Comparison of ENCODE assay signal across 8 mouse cellular contexts in the genomic region with DNA sequence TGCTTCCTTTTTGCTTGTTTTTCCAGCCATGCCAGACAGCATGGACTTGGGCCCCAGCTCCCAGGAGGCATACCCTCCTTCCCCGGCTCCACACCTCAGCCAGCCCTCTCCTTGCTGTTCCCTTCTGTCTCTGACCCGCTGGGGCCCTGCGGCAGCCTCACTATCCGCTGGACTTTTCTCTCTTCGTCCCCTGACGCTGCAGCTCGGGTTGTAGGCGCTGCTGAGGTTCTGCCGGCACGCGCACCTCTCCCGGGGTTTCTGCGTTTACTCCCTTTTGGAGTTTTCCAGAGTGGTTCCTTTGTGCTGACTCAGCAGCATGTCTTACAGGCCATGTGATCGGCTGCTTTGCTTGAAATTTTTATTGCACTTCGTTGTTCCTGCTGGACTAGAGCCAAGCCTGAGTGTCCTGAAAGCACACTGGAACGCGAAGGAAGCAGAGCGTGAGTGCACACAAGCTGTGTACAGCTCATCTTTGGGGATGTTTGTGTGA. TPM values are rescaled to one million over a fixed set of nuclear protein-coding genes. Genes with fewer than 3 reads are reported as not detected.
A peak's percentile ranks its signal among the peaks of the same experiment; 100 is the strongest.
DNase-seq lines count a peak whose midpoint lies in the region; ATAC-seq lines count a peak whose summit lies in the region.

No protein-coding gene starts in this region.

- peak; percentile 83 for DNase-seq in adrenal gland, postnatal 10 days
- DNase-seq in embryo, embryonic 9.5 days (ENCODE audit: extremely low spot score): peak; percentile 47
- DNase-seq in heart, adult 11 months: peak; percentile 97
- peak; percentile 84 for DNase-seq in kidney, adult 18-20 months
- DNase-seq in left cerebral cortex, postnatal 4 days: peak; percentile 44
- DNase-seq in midbrain, embryonic 11.5 days (ENCODE audit: low spot score, missing footprints): peak; percentile 90
- DNase-seq in natural killer cell, adult 2 months (ENCODE audit: low spot score in 2 of 2): no peak

- no peaks in the 10 kb centered on the region for H3K36me3 ChIP-seq in midbrain, embryonic 11.5 days (ENCODE audit: control insufficient read depth, insufficient read depth, low read length)
- no peaks in the 10 kb centered on the region for H3K36me3 ChIP-seq in stomach, embryonic 15.5 days

- ATAC-seq in midbrain, embryonic 11.5 days (ENCODE audit: low FRiP score): no peak
- ATAC-seq in stomach, embryonic 15.5 days (ENCODE audit: insufficient read depth, low FRiP score, low read depth): peak; percentile 64

- H3K4me1 ChIP-seq in midbrain, embryonic 11.5 days (ENCODE audit: control insufficient read depth, insufficient read depth, low read length): peaks cover 11% of the 10 kb centered on the region
- peaks cover 12% of the 10 kb centered on the region; the same call in 1 of the 2 replicates for H3K4me1 ChIP-seq in stomach, embryonic 15.5 days

- WGBS in midbrain, embryonic 11.5 days: 43% methylated on average over 18 of the region's 18 CpGs
- 6% methylated on average over 18 of the region's 18 CpGs for WGBS in stomach, embryonic 15.5 days

- no peak overlapping the region for H3K4me3 ChIP-seq in midbrain, embryonic 11.5 days (ENCODE audit: low read depth, low read length)
- peak overlapping the region; percentile 32 for H3K4me3 ChIP-seq in stomach, embryonic 15.5 days (replicated peaks)

- no peaks in the 10 kb centered on the region for H3K9me3 ChIP-seq in midbrain, embryonic 11.5 days (ENCODE audit: control insufficient read depth, low read length)
- H3K9me3 ChIP-seq in stomach, embryonic 15.5 days: no peaks in the 10 kb centered on the region

- H3K27me3 ChIP-seq in midbrain, embryonic 11.5 days (ENCODE audit: control insufficient read depth, insufficient read depth, low read length): no peaks in the 10 kb centered on the region
- no peaks in the 10 kb centered on the region for H3K27me3 ChIP-seq in stomach, embryonic 15.5 days (replicated peaks)

- H3K4me2 ChIP-seq in midbrain, embryonic 11.5 days: peak overlapping the region; percentile 33
- peak overlapping the region; percentile 75 for H3K4me2 ChIP-seq in stomach, embryonic 15.5 days

- H3K9ac ChIP-seq in midbrain, embryonic 11.5 days (ENCODE audit: low read length): peak overlapping the region; percentile 36
- H3K9ac ChIP-seq in stomach, embryonic 15.5 days: peak overlapping the region; percentile 50; the same call in 1 of the 2 replicates

- intact Hi-C loops in left cerebral cortex, postnatal 4 days (cut with DNase I): no loop called here

- H3K27ac ChIP-seq in midbrain, embryonic 11.5 days (ENCODE audit: low read depth, low read length): no peak overlapping the region
- H3K27ac ChIP-seq in stomach, embryonic 15.5 days: peak overlapping the region; percentile 89

RNA-seq across cellular contexts. Expression of a gene that starts 8.3 kb away (rescaled TPM):
- 10 to 100 TPM; 48.3 to 51.7 TPM for total RNA-seq in adrenal gland, postnatal 10 days (2021)
- 10 to 100 TPM; 10.2 to 10.4 TPM for total RNA-seq in left cerebral cortex, postnatal 4 days (2021)
- polyA plus RNA-seq in midbrain, embryonic 11.5 days (2014; fragmentation: Nextera tagmentation; extraction: Ambion mirVana): 16.7 and 21.7 TPM in 2 replicates
- polyA plus RNA-seq in stomach, embryonic 15.5 days (2015; fragmentation: Nextera tagmentation; extraction: Ambion mirVana): 37.5 and 42.8 TPM in 2 replicates

Comparison
In these comparisons a context has a peak if more than half of its experiments do, and no peak if none do; other contexts are left out.
1. DNase-seq: peak in adrenal gland, postnatal 10 days (single experiment), embryo, embryonic 9.5 days (single experiment), heart, adult 11 months (single experiment), kidney, adult 18-20 months (single experiment), left cerebral cortex, postnatal 4 days (single experiment) and midbrain, embryonic 11.5 days (single experiment); none in natural killer cell, adult 2 months (0 of 2).
2. RNA of a gene that starts 8.3 kb away (total RNA-seq): 48.3 to 51.7 TPM in adrenal gland, postnatal 10 days; 10.2 to 10.4 TPM in left cerebral cortex, postnatal 4 days; every median in the first group is over 4 times any median in the second.